Mouse (Mus musculus) embryonic fibroblast, embryonic 13.5 days (primary cell): ENCODE results near the gene Jun.

Experiments used
- CTCF ChIP-seq: IDR thresholded peaks from 2 replicates; pipeline ENCODE4 v1.5.1; 2011; ENCODE audit warnings: mild to moderate bottlenecking, control low read depth, low read length, moderate library complexity, borderline replicate concordance; ENCODE audit not compliant: insufficient read depth
- POLR2A ChIP-seq: IDR thresholded peaks from 2 replicates; pipeline ENCODE4 v1.6.1; 2011; ENCODE audit warnings: low read depth, mild to moderate bottlenecking, control low read depth, low read length, moderate library complexity

- TF ChIP-seq CTCF = no peak
- no peak for TF ChIP-seq POLR2A
Measured at GRCm38 (mm10) chr4:95098722-95099097, 46.7 kb upstream of the Jun start.
